Mouse (Mus musculus) left cerebral cortex, postnatal 14 days (tissue): ENCODE measurements at regions not wholly inside any gene's neighbourhood (a gene's known extent, or its start where the extent isn't known, plus 50 kb on each side); places are given as distances from the start of the nearest gene placed in this dataset.

Source experiments
- DNase-seq, 2 experiments: peaks; one replicate each; pipeline ENCODE4 v3.0.0; 2021 to 2022; ENCODE audit warnings: low spot score in 2 of 2, mixed read lengths in 1 of 2
- intact Hi-C: fragments of 180-260 bp; cut with DNase I; formaldehyde crosslinking; loops from one replicate; pipeline ENCODE4 v1.15.1; 2025

GRCm38 (mm10) chr6:138956461-138957072, 298.2 kb upstream of the Igbp1b start:
- DNase-seq = no peak
- intact Hi-C loops = no loop called here

DNA sequence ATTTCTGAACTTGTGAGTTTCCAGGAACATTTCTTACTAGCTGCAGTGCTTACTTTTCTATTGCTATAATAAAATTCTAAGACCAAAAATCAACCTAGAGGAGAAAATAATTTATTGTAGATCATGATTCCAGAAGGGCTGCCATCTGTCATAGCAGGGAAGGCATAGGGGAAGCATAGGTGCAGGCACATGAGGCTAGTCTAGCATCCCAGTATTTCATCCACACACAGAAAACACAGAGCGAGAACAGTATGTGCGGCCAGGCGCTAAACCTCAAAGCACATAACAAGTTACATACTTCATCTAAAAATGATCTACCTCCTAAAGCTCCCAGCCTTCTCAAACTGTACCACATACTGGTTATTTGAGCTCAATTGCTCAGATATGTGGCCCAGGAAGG, 292.5 kb upstream of the Igbp1b start:
- intact Hi-C loops = no loop called here
- DNase-seq = peak in 1 of 2 experiments; percentile 12

- DNase-seq = no peak
- intact Hi-C loops = no loop called here
Observed at GRCm38 (mm10) chr6:138946632-138947031, 288.3 kb upstream of the Igbp1b start.

DNA sequence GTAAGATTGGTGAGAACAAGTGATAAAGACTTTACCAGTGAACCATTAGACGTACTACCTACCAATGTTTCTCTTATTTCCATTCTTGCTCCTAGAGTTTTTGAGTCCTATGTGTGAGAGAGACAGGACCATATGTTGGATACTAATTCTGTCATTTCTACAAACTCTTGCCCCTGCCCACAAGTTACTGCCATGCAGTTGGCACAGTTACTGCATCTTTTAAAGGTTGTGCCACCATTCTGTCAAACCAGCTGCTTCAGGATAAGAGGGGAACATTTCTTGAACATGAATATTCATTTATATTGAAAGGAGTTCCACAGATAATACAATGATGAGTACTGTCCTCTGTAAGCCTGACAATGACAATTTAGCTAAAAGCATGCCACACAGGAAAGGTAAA, 287.1 kb upstream of the Igbp1b start:
- DNase-seq = peak; percentile 5 to 6
- intact Hi-C loops = no loop called here

- intact Hi-C loops = no loop called here
Observed at GRCm38 (mm10) chr6:138920161-138920560, 261.8 kb upstream of the Igbp1b start.

GRCm38 (mm10) chr6:138919531-138919930, 261.2 kb upstream of the Igbp1b start:
- DNase-seq = no peak

More at GRCm38 (mm10) chr6:138920161-138920560, 261.8 kb upstream of the Igbp1b start:
- DNase-seq = no peak

GRCm38 (mm10) chr6:138914981-138915380, 256.6 kb upstream of the Igbp1b start:
- intact Hi-C loops = no loop called here
- no peak for DNase-seq

More at GRCm38 (mm10) chr6:138919531-138919930, 261.2 kb upstream of the Igbp1b start:
- intact Hi-C loops = no loop called here

- intact Hi-C loops = no loop called here
- DNase-seq = peak; percentile 6 to 13
Observed at GRCm38 (mm10) chr6:138873610-138874009, 215.3 kb upstream of the Igbp1b start.

- DNase-seq = no peak
- intact Hi-C loops = no loop called here
Observed at GRCm38 (mm10) chr6:138872495-138873415, 214.4 kb upstream of the Igbp1b start.

DNA sequence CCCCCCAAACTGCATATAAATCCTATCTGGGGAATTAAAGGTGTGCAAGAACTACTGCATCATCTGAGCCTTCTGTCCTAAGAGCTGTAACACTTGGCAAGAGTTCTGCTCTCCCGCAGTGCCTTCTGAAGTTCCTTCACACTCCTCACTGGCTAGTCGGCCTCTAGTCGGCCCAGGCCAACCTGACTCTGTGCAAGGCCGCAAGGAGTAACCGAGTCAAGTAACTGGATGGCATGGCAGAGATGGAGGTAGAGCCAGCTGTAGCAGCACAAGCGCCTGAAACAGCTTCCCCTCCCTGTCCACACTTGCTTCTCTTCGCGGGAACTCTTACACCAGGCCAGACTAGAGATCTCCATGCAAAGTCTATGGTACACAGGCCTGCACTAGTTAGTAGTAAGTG, 179.7 kb upstream of the Igbp1b start:
- intact Hi-C loops = no loop called here
- DNase-seq = no peak

- DNase-seq = no peak
Observed at GRCm38 (mm10) chr6:138834876-138835275, 176.5 kb upstream of the Igbp1b start.

GRCm38 (mm10) chr6:138801835-138802234, 143.5 kb upstream of the Igbp1b start:
- DNase-seq = no peak
- intact Hi-C loops = no loop called here

More at GRCm38 (mm10) chr6:138834876-138835275, 176.5 kb upstream of the Igbp1b start:
- intact Hi-C loops = no loop called here

GRCm38 (mm10) chr6:138800836-138801740, 142.7 kb upstream of the Igbp1b start:
- peak; percentile 22 to 33 for DNase-seq
- intact Hi-C loops = no loop called here

DNA sequence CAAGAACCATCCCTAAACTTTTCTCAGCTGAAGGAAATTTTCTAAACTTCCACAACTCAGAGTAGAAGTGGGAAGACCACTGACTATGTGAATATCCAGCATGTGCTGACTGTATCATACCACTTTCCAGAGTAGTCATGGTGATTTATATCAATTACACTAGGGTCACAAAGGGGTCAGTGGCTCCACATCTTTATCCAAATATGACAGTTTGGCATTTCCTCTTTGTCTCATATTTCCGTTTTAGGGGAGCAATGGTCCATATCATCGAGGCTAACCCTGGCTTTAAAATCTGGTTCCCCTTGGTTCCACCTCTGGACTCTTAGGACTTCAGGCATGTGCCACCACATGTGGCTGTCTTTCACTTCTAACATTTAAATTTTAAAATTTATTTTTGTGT, 136.4 kb upstream of the Igbp1b start:
- intact Hi-C loops = no loop called here
- DNase-seq = no peak

GRCm38 (mm10) chr6:138792802-138793201, 134.5 kb upstream of the Igbp1b start:
- intact Hi-C loops = no loop called here
- DNase-seq = no peak

GRCm38 (mm10) chr6:138782907-138783306, 124.6 kb upstream of the Igbp1b start:
- intact Hi-C loops = no loop called here

GRCm38 (mm10) chr6:138782470-138782869, 124.1 kb upstream of the Igbp1b start:
- intact Hi-C loops = no loop called here
- DNase-seq = no peak

More at GRCm38 (mm10) chr6:138782907-138783306, 124.6 kb upstream of the Igbp1b start:
- DNase-seq = no peak

DNA sequence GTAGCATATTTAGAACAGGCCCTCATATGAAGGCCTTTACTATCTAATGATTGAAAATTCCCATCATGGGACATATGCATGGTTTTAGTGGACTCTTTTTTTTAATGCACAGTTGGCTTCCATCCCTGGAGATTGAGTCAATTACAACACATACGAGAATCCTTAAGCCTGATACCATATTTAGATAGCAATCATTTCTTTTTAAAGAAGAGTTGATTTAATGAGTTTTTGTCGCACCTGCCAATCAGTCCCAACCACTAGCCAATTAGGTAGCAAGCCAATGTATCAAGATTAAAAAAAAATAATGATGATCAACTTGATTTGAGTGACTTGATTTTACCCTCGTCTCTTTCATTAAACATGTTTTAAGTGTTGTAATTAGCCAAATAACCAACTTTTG, 103.6 kb upstream of the Igbp1b start:
- DNase-seq = no peak
- intact Hi-C loops = no loop called here

DNA sequence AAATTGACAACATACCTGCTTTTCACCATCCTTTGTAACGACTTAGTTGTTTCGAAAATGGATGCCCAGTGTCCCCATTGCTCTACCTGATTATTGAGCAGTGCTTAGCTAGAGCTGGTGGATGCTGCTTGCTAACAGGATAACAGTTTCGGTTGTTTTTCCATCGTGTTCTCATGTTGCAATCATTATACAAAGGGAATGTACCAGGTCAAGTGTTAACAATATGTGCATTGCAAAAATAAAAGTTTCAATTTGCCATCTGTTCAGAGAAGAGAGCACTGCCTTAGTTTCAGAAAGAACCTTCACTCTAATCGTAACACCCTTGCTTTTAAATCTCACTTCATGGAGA, 96.6 kb upstream of the Igbp1b start:
- intact Hi-C loops = no loop called here
- DNase-seq = no peak
